Mouse (Mus musculus): Measurements from ENCODE around the gene Ngrn. TPM values are rescaled to one million over a fixed set of nuclear protein-coding genes. Genes with fewer than 3 reads are reported as not detected.
A peak's percentile ranks its signal among the peaks of the same experiment; 100 is the strongest.

The Ngrn gene
- total RNA-seq (2014; fragmentation: Nextera tagmentation) (40.6 and 61.3 TPM in 2 replicates), total RNA-seq (2017) (76.2 and 82.7 TPM in 2 replicates), polyA plus RNA-seq (2012) (41.9 and 43.6 TPM in 2 replicates)

DNA sequence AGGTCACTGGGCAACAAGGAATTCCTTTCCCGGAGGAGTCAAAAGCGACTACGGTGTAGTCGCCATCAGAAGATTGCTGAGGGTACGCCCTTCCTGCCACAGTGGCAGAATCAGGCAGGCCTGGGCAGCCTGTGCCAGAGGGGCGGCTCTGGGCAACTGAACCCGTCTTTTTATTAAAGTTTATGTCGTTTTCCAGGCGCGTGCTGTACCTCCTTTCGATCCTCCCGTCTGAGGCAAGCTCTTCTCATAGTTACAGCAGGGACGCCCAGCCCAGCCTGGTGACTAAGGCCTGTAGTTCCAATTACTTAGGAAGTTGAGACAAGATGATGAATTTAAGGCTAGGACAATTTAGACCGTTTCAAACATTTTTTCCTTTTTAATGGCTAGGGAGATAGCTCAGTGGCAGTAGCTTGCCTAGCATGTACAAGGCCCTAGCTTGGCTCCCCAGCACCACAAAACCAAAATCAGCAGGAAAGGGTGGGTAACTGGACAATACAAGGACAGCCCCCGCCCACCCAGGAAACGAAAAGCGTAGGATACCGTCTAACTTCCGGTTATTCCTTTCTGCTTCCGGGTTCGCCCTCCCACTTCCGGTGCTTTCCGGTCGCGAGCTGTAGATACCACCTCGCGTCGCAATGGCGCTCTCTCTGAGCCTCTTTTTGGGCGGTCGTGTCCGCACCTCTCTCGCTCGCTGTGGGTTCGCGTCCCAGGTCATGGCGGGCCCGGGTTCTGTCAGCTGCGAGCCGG lies at the start of gene Ngrn:
Gene Ngrn, plus strand, starts transcription at position 591 of the 747 bp plus-strand sequence.
- H3K9me3 ChIP-seq (replicated peaks), result no peaks in the 10 kb centered on the region
- peaks cover 32% of the 10 kb centered on the region for H3K36me3 ChIP-seq (replicated peaks)
- TF ChIP-seq GATA2 (IDR thresholded peaks at IDR 0.05; ENCODE audit: borderline replicate concordance, low read depth, low read length), result no peak
- TF ChIP-seq GATA1 (IDR thresholded peaks at IDR 0.05; ENCODE audit: borderline replicate concordance, low read length), result no peak
- TF ChIP-seq CTCF (IDR thresholded peaks at IDR 0.05; ENCODE audit: low read depth, low read length), result no peak
- TF ChIP-seq POLR2AphosphoS5 (IDR thresholded peaks at IDR 0.05; ENCODE audit: insufficient replicate concordance, low read depth, low read length), result no peak
- TF ChIP-seq TAL1 (conservative IDR thresholded peaks at IDR 0.05; ENCODE audit: low read depth, low read length), result no peak
- peak; percentile 83 for DNase-seq (ENCODE audit: low spot score)
- peak; percentile 88 for ATAC-seq (ENCODE audit: extremely low read depth, insufficient number of reproducible peaks, low FRiP score, poor library complexity, severe bottlenecking)
- H3K27me3 ChIP-seq (ENCODE audit: insufficient read depth, low read length), result no peaks in the 10 kb centered on the region
- peaks cover 35% of the 10 kb centered on the region for H3K4me1 ChIP-seq (ENCODE audit: insufficient read depth, low read depth, low read length)
- H3K4me3 ChIP-seq (ENCODE audit: low read depth, low read length), result peak within 1 kb of the TSS; percentile 87

DNA sequence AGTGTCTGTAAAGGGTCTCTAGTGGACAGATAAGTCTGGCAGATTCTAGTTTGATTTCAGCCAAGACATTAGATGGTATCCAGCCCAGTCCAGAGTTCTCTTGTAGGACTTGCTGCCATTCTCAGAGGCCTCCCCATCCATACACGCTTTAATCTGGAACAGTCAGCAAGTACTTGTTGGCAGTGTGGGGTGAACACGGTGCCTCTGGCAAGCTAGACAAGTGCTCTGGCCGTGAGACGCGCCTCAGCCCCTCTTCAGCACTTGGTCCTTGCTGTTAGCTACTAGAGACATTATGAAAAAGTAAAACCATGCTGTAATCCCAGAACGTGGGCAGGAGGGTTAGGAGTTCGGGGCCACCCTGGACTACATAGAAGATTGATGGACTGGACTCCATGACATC lies 47.4 kb upstream of the Ngrn start:
- Histone ChIP-seq H3K27me3 (ENCODE audit: insufficient read depth, low read length) (no peaks in the 10 kb centered on the region), H3K9me3 (replicated peaks) (no peaks in the 10 kb centered on the region), H3K36me3 (replicated peaks) (peaks cover 81% of the 10 kb centered on the region), H3K4me3 (ENCODE audit: low read depth, low read length) (no peak overlapping the region), H3K4me1 (ENCODE audit: insufficient read depth, low read depth, low read length) (peaks cover 79% of the 10 kb centered on the region)
- no peak for TF ChIP-seq TAL1 (conservative IDR thresholded peaks at IDR 0.05; ENCODE audit: low read depth, low read length)
- TF ChIP-seq CTCF (IDR thresholded peaks at IDR 0.05; ENCODE audit: low read depth, low read length), result no peak
- no peak for TF ChIP-seq GATA2 (IDR thresholded peaks at IDR 0.05; ENCODE audit: borderline replicate concordance, low read depth, low read length)
- TF ChIP-seq GATA1 (IDR thresholded peaks at IDR 0.05; ENCODE audit: borderline replicate concordance, low read length), result no peak
- TF ChIP-seq POLR2AphosphoS5 (IDR thresholded peaks at IDR 0.05; ENCODE audit: insufficient replicate concordance, low read depth, low read length), result no peak
- DNase-seq (ENCODE audit: low spot score), result no peak
- no peak for ATAC-seq (ENCODE audit: extremely low read depth, insufficient number of reproducible peaks, low FRiP score, poor library complexity, severe bottlenecking)

DNA sequence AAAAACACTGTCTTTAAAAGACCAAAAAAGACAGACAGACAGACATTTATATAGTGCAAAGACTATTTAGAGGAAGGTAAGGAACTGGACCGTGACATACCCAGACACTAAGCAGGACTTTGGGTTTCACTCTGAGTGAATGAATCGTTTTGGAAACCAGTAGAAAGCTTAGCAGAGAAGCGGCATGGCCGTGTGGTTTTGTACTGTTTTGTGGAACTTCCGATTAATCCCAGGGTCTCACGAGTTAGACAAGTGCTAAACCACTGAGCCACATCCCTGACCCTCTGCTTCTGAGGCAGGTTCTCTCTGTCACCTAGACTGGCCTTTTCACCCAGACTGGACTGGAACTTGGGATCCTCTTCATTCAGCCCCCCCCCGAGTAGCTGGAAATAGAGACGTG lies 46.6 kb upstream of the Ngrn start:
- H3K27me3 ChIP-seq (ENCODE audit: insufficient read depth, low read length), result no peaks in the 10 kb centered on the region
- peaks cover 70% of the 10 kb centered on the region for H3K4me1 ChIP-seq (ENCODE audit: insufficient read depth, low read depth, low read length)
- H3K36me3 ChIP-seq (replicated peaks), result peaks cover 89% of the 10 kb centered on the region
- H3K9me3 ChIP-seq (replicated peaks), result no peaks in the 10 kb centered on the region
- no peak for DNase-seq (ENCODE audit: low spot score)
- H3K4me3 ChIP-seq (ENCODE audit: low read depth, low read length), result no peak overlapping the region
- no peak for ATAC-seq (ENCODE audit: extremely low read depth, insufficient number of reproducible peaks, low FRiP score, poor library complexity, severe bottlenecking)
- TF ChIP-seq CTCF (IDR thresholded peaks at IDR 0.05; ENCODE audit: low read depth, low read length) (no peak), POLR2AphosphoS5 (IDR thresholded peaks at IDR 0.05; ENCODE audit: insufficient replicate concordance, low read depth, low read length) (no peak), GATA2 (IDR thresholded peaks at IDR 0.05; ENCODE audit: borderline replicate concordance, low read depth, low read length) (no peak), GATA1 (IDR thresholded peaks at IDR 0.05; ENCODE audit: borderline replicate concordance, low read length) (no peak), TAL1 (conservative IDR thresholded peaks at IDR 0.05; ENCODE audit: low read depth, low read length) (no peak)

DNA sequence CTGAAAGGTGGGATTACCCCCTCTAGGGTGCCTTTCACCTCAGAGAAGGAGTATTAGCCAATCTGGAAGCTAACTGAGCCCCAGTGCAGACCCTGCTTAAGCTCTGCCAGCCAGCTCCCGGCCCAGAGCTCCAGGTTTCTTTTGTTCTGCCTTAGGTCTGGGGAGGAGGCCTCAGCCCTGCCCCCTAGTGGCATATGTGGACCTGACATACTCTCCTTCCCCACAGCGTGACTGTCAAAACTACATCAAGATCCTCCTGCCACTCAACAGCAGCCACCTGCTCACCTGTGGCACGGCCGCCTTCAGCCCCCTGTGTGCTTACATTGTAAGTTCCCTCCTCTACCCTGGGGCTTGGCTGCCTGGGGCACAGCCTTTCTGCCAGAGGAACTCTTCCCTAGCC lies 45.6 kb upstream of the Ngrn start:
- Histone ChIP-seq H3K9me3 (replicated peaks) (no peaks in the 10 kb centered on the region), H3K4me3 (ENCODE audit: low read depth, low read length) (no peak overlapping the region), H3K27me3 (ENCODE audit: insufficient read depth, low read length) (no peaks in the 10 kb centered on the region), H3K4me1 (ENCODE audit: insufficient read depth, low read depth, low read length) (peaks cover 65% of the 10 kb centered on the region), H3K36me3 (replicated peaks) (peaks cover 96% of the 10 kb centered on the region)
- no peak; the same call in 1 of the 2 replicates for ATAC-seq (ENCODE audit: extremely low read depth, insufficient number of reproducible peaks, low FRiP score, poor library complexity, severe bottlenecking)
- peak; percentile 82; the same call in 1 of the 2 replicates for TF ChIP-seq CTCF (IDR thresholded peaks at IDR 0.05; ENCODE audit: low read depth, low read length)
- no peak for TF ChIP-seq GATA2 (IDR thresholded peaks at IDR 0.05; ENCODE audit: borderline replicate concordance, low read depth, low read length)
- no peak for DNase-seq (ENCODE audit: low spot score)

DNA sequence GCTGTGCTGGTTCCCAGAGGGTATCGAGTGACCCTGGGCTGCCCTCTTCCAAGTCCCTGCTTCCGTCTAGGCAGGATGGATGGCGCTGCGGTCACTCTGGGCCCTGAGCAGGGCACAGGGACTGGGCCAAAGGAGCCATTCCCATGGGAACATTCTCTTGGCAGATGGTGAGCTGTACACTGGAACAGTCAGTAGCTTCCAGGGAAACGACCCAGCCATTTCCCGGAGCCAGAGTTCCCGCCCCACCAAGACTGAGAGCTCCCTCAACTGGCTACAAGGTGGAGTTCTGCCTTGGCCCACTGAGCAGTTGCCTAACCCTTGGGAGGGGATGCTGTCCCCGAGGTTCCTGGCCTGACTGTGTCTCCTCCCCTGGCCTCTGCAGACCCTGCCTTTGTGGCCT lies 44.4 kb upstream of the Ngrn start:
- peaks cover 98% of the 10 kb centered on the region for H3K36me3 ChIP-seq (replicated peaks)

DNA sequence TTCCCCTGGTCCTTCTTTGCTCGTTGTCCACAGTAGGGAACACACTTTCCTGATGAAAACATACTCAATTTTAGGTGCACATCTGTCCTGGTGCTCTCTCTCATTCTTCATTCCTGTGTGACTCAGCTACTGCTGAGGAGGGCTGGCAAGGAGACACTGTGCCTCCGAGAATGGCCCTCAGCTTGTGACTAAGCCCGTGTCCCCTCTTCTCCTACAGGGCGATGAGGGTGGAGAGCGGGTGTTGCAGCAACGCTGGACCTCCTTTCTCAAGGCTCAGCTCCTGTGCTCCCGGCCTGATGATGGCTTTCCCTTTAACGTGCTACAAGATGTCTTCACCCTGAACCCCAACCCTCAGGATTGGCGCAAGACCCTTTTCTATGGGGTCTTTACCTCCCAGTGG lies 42.3 kb upstream of the Ngrn start:
- Histone ChIP-seq H3K4me1 (ENCODE audit: insufficient read depth, low read depth, low read length) (peaks cover 35% of the 10 kb centered on the region), H3K36me3 (replicated peaks) (peaks cover 98% of the 10 kb centered on the region), H3K27me3 (ENCODE audit: insufficient read depth, low read length) (no peaks in the 10 kb centered on the region; the same call in 1 of the 2 replicates), H3K9me3 (replicated peaks) (no peaks in the 10 kb centered on the region), H3K4me3 (ENCODE audit: low read depth, low read length) (no peak overlapping the region)
- DNase-seq (ENCODE audit: low spot score), result no peak
- TF ChIP-seq GATA1 (IDR thresholded peaks at IDR 0.05; ENCODE audit: borderline replicate concordance, low read length) (no peak), TAL1 (conservative IDR thresholded peaks at IDR 0.05; ENCODE audit: low read depth, low read length) (no peak), CTCF (IDR thresholded peaks at IDR 0.05; ENCODE audit: low read depth, low read length) (no peak)
- no peak for ATAC-seq (ENCODE audit: extremely low read depth, insufficient number of reproducible peaks, low FRiP score, poor library complexity, severe bottlenecking)

More for the DNA sequence above, 44.4 kb upstream of the Ngrn start:
- no peak for TF ChIP-seq GATA1 (IDR thresholded peaks at IDR 0.05; ENCODE audit: borderline replicate concordance, low read length)
- TF ChIP-seq POLR2AphosphoS5 (IDR thresholded peaks at IDR 0.05; ENCODE audit: insufficient replicate concordance, low read depth, low read length), result no peak
- no peak for TF ChIP-seq GATA2 (IDR thresholded peaks at IDR 0.05; ENCODE audit: borderline replicate concordance, low read depth, low read length)
- TF ChIP-seq TAL1 (conservative IDR thresholded peaks at IDR 0.05; ENCODE audit: low read depth, low read length), result no peak
- no peak for TF ChIP-seq CTCF (IDR thresholded peaks at IDR 0.05; ENCODE audit: low read depth, low read length)
- H3K4me1 ChIP-seq (ENCODE audit: insufficient read depth, low read depth, low read length), result peaks cover 53% of the 10 kb centered on the region
- H3K4me3 ChIP-seq (ENCODE audit: low read depth, low read length), result no peak overlapping the region
- DNase-seq (ENCODE audit: low spot score), result no peak
- ATAC-seq (ENCODE audit: extremely low read depth, insufficient number of reproducible peaks, low FRiP score, poor library complexity, severe bottlenecking), result no peak
- H3K9me3 ChIP-seq (replicated peaks), result no peaks in the 10 kb centered on the region
- H3K27me3 ChIP-seq (ENCODE audit: insufficient read depth, low read length), result no peaks in the 10 kb centered on the region; the same call in 1 of the 2 replicates

All from G1E (cell line).